Mouse (Mus musculus): ENCODE data around the gene Sacm1l.
A peak's percentile ranks its signal among the peaks of the same experiment; 100 is the strongest.

Sacm1l gene

GRCm38 (mm10) chr9:123589240-123589910 lies 59.8 kb downstream of the Sacm1l start:
- peak; percentile 75 to 79 for DNase-seq

GRCm38 (mm10) chr9:123595194-123595593 lies 65.6 kb downstream of the Sacm1l start:
- DNase-seq, result no peak

- no peak for DNase-seq
Observed at GRCm38 (mm10) chr9:123596910-123597309, 67.4 kb downstream of the Sacm1l start.

GRCm38 (mm10) chr9:123597376-123597775 lies 67.8 kb downstream of the Sacm1l start:
- no peak for DNase-seq

- no peak for DNase-seq
Observed at GRCm38 (mm10) chr9:123601529-123601928, 72.0 kb downstream of the Sacm1l start.

- no peak for DNase-seq
Observed at GRCm38 (mm10) chr9:123620311-123621098, 90.9 kb downstream of the Sacm1l start.

- peak in 1 of 2 experiments; percentile 57 for DNase-seq
Observed at GRCm38 (mm10) chr9:123624741-123625140, 95.2 kb downstream of the Sacm1l start.

- DNase-seq, result peak; percentile 53 to 63
Observed at GRCm38 (mm10) chr9:123625821-123626220, 96.3 kb downstream of the Sacm1l start.

- DNase-seq, result no peak
Observed at GRCm38 (mm10) chr9:123631666-123632065, 102.1 kb downstream of the Sacm1l start.

- peak; percentile 75 to 85 for DNase-seq
Observed at GRCm38 (mm10) chr9:123632281-123632680, 102.7 kb downstream of the Sacm1l start, which contains the start of gene Slc6a20b. TSS of gene Slc6a20b (minus strand) at chr9:123632565.

- peak; percentile 35 to 67 for DNase-seq
Observed at GRCm38 (mm10) chr9:123632993-123633392, 103.4 kb downstream of the Sacm1l start.

- DNase-seq, result no peak
Observed at GRCm38 (mm10) chr9:123636771-123637170, 107.2 kb downstream of the Sacm1l start.

GRCm38 (mm10) chr9:123638231-123638630 lies 108.7 kb downstream of the Sacm1l start:
- peak; percentile 40 to 49 for DNase-seq

- peak; percentile 73 to 88 for DNase-seq
Observed at GRCm38 (mm10) chr9:123638668-123639089, 109.1 kb downstream of the Sacm1l start.

- DNase-seq, result peak; percentile 69 to 75
Observed at GRCm38 (mm10) chr9:123640106-123640505, 110.5 kb downstream of the Sacm1l start.

All from kidney, adult 8-10 months (tissue).